Mouse (Mus musculus): ENCODE data around the gene Hip1r. TPM values are rescaled to one million over a fixed set of nuclear protein-coding genes. Genes with fewer than 3 reads are reported as not detected.

Hip1r gene
- total RNA-seq, 2 experiments from 2014 or later, result 6.6 to 12.1 TPM

- ATAC-seq (ENCODE audit: poor library complexity, severe bottlenecking), result no peak
Observed at GRCm38 (mm10) chr5:123972453-123972852, 975 bp upstream of the Hip1r start.

GRCm38 (mm10) chr5:123974179-123974485 lies 704 bp downstream of the Hip1r start:
- no peak for ATAC-seq (ENCODE audit: poor library complexity, severe bottlenecking)

GRCm38 (mm10) chr5:123974616-123975111 lies 1.2 kb downstream of the Hip1r start:
- peak; percentile 77 for ATAC-seq (ENCODE audit: poor library complexity, severe bottlenecking)

- no peak for ATAC-seq (ENCODE audit: poor library complexity, severe bottlenecking)
Observed at GRCm38 (mm10) chr5:123975668-123976180, 2.3 kb downstream of the Hip1r start.

- ATAC-seq (ENCODE audit: poor library complexity, severe bottlenecking), result no peak
Observed at GRCm38 (mm10) chr5:123977231-123977630, 3.8 kb downstream of the Hip1r start.

GRCm38 (mm10) chr5:123978131-123978530 lies 4.7 kb downstream of the Hip1r start:
- no peak for ATAC-seq (ENCODE audit: poor library complexity, severe bottlenecking)

GRCm38 (mm10) chr5:123979221-123979979 lies 6.0 kb downstream of the Hip1r start:
- no peak; the same call in 1 of the 2 replicates for ATAC-seq (ENCODE audit: poor library complexity, severe bottlenecking)

GRCm38 (mm10) chr5:123979980-123980369 lies 6.5 kb downstream of the Hip1r start:
- ATAC-seq (ENCODE audit: poor library complexity, severe bottlenecking), result no peak

- peak; percentile 22 for ATAC-seq (ENCODE audit: poor library complexity, severe bottlenecking)
Observed at GRCm38 (mm10) chr5:123980521-123981249, 7.3 kb downstream of the Hip1r start.

- ATAC-seq (ENCODE audit: poor library complexity, severe bottlenecking), result 0 out of 2 replicates have a peak, but pooled peaks have one; percentile 4
Observed at GRCm38 (mm10) chr5:123981250-123981554, 7.8 kb downstream of the Hip1r start.

- no peak for ATAC-seq (ENCODE audit: poor library complexity, severe bottlenecking)
Observed at GRCm38 (mm10) chr5:123982838-123983237, 9.4 kb downstream of the Hip1r start.

GRCm38 (mm10) chr5:123985434-123985833 lies 12.0 kb downstream of the Hip1r start:
- no peak for ATAC-seq (ENCODE audit: poor library complexity, severe bottlenecking)

GRCm38 (mm10) chr5:123986925-123987324 lies 13.5 kb downstream of the Hip1r start:
- ATAC-seq (ENCODE audit: poor library complexity, severe bottlenecking), result no peak

GRCm38 (mm10) chr5:123987511-123987910 lies 14.1 kb downstream of the Hip1r start:
- no peak for ATAC-seq (ENCODE audit: poor library complexity, severe bottlenecking)

GRCm38 (mm10) chr5:123989941-123990885 lies 16.8 kb downstream of the Hip1r start:
- no peak for ATAC-seq (ENCODE audit: poor library complexity, severe bottlenecking)

- ATAC-seq (ENCODE audit: poor library complexity, severe bottlenecking), result no peak
Observed at GRCm38 (mm10) chr5:123991321-123991720, 17.9 kb downstream of the Hip1r start.

GRCm38 (mm10) chr5:123992193-123992637 lies 18.8 kb downstream of the Hip1r start:
- ATAC-seq (ENCODE audit: poor library complexity, severe bottlenecking), result peak; percentile 61

- ATAC-seq (ENCODE audit: poor library complexity, severe bottlenecking), result peak; percentile 89
Observed at GRCm38 (mm10) chr5:123992794-123993193, 19.4 kb downstream of the Hip1r start.

GRCm38 (mm10) chr5:123993263-123994036 lies 20.0 kb downstream of the Hip1r start:
- no peak for ATAC-seq (ENCODE audit: poor library complexity, severe bottlenecking)

- ATAC-seq (ENCODE audit: poor library complexity, severe bottlenecking), result no peak
Observed at GRCm38 (mm10) chr5:123994468-123994867, 21.0 kb downstream of the Hip1r start.

All from megakaryocyte, adult 5-6 weeks (primary cell).